Mouse (Mus musculus) CH12.LX (cell line): ENCODE results near the gene Scaf11.
A peak's percentile ranks its signal among the peaks of the same experiment; 100 is the strongest.

Experiments used
- CHD1 ChIP-seq: IDR thresholded peaks from 2 replicates; pipeline ENCODE4 v1.6.1; 2012; ENCODE audit warnings: low read depth, low read length, improper control_type of control experiment, inconsistent platforms
- CHD2 ChIP-seq: IDR thresholded peaks from 2 replicates; pipeline ENCODE4 v1.6.1; 2011; ENCODE audit warnings: low read length, improper control_type of control experiment
- CTCF ChIP-seq, 2 experiments: IDR thresholded peaks in 1 of 2; conservative IDR thresholded peaks in 1 of 2; 2 replicates each; pipeline ENCODE4 v1.5.1; 2011 to 2012; ENCODE audit warnings: low read depth in 2 of 2, low read length in 2 of 2, improper control_type of control experiment in 1 of 2, inconsistent platforms in 1 of 2, mild to moderate bottlenecking in 1 of 2, moderate library complexity in 1 of 2
- GABPA ChIP-seq: IDR thresholded peaks from 2 replicates; pipeline ENCODE4 v1.6.1; 2012; ENCODE audit warnings: low read depth, low read length, improper control_type of control experiment, inconsistent platforms; ENCODE audit not compliant: insufficient replicate concordance
- HCFC1 ChIP-seq: IDR thresholded peaks from 2 replicates; pipeline ENCODE4 v1.6.1; 2012; ENCODE audit warnings: low read depth, mild to moderate bottlenecking, inconsistent platforms, low read length, improper control_type of control experiment
- MAX ChIP-seq: IDR thresholded peaks from 2 replicates; pipeline ENCODE4 v1.6.1; 2011; ENCODE audit warnings: low read length, improper control_type of control experiment
- MXI1 ChIP-seq: IDR thresholded peaks from 2 replicates; pipeline ENCODE4 v1.6.1; 2011; ENCODE audit warnings: mild to moderate bottlenecking, low read depth, low read length, improper control_type of control experiment
- PAX5 ChIP-seq: IDR thresholded peaks from 2 replicates; pipeline ENCODE4 v1.6.1; 2012; ENCODE audit warnings: low read length, inconsistent platforms, mixed read lengths
- POLR2A ChIP-seq: IDR thresholded peaks from 2 replicates; pipeline ENCODE4 v1.6.1; 2011; ENCODE audit warnings: low read depth, mild to moderate bottlenecking, improper control_type of control experiment, low read length
- RAD21 ChIP-seq: IDR thresholded peaks from 2 replicates; pipeline ENCODE4 v1.6.1; 2011; ENCODE audit warnings: low read depth, mild to moderate bottlenecking, low read length, improper control_type of control experiment, moderate library complexity
- SIN3A ChIP-seq: IDR thresholded peaks from 2 replicates; pipeline ENCODE4 v1.6.1; 2012; ENCODE audit warnings: low read length, improper control_type of control experiment, inconsistent platforms
- UBTF ChIP-seq: IDR thresholded peaks from 2 replicates; pipeline ENCODE4 v1.6.1; 2012; ENCODE audit warnings: low read depth, mild to moderate bottlenecking, inconsistent platforms, low read length, improper control_type of control experiment, moderate library complexity
- USF2 ChIP-seq: conservative IDR thresholded peaks from 2 replicates; pipeline ENCODE4 v1.6.1; 2011; ENCODE audit warnings: low read depth, low read length, improper control_type of control experiment
- ZNF384 ChIP-seq: IDR thresholded peaks from 2 replicates; pipeline ENCODE4 v1.6.1; 2012; ENCODE audit warnings: low read depth, low read length, improper control_type of control experiment, inconsistent platforms

- TF ChIP-seq CTCF (conservative IDR thresholded peaks at IDR 0.05 in 1 of 2, IDR thresholded peaks at IDR 0.05 in 1 of 2; ENCODE audit: low read depth in 2 of 2, low read length in 2 of 2) (peak in 1 of 2 experiments; percentile 43; a peak in 1 of 4 replicates), ZNF384 (no peak), GABPA (no peak), MXI1 (no peak), SIN3A (no peak), POLR2A (no peak), HCFC1 (no peak), CHD2 (no peak), PAX5 (no peak), USF2 (no peak), UBTF (no peak), RAD21 (no peak; the same call in 1 of the 2 replicates), CHD1 (no peak), MAX (no peak)
Measured at GRCm38 (mm10) chr15:96373161-96373560, 87.5 kb downstream of the Scaf11 start.
